Mouse (Mus musculus) liver, adult 2 months (tissue): ENCODE measurements around the gene Rd3l.

Experiments used
- CTCF ChIP-seq: fragments of 200-500 bp; IDR thresholded peaks from 2 replicates; pipeline ENCODE4 v1.5.1; 2011; ENCODE audit warnings: low read depth, low read length, control low read depth
- POLR2A ChIP-seq: fragments of 200-500 bp; IDR thresholded peaks from 2 replicates; pipeline ENCODE4 v1.6.1; 2011; ENCODE audit warnings: low read length, control low read depth; ENCODE audit not compliant: insufficient read depth; ENCODE audit errors: extremely low read depth

DNA sequence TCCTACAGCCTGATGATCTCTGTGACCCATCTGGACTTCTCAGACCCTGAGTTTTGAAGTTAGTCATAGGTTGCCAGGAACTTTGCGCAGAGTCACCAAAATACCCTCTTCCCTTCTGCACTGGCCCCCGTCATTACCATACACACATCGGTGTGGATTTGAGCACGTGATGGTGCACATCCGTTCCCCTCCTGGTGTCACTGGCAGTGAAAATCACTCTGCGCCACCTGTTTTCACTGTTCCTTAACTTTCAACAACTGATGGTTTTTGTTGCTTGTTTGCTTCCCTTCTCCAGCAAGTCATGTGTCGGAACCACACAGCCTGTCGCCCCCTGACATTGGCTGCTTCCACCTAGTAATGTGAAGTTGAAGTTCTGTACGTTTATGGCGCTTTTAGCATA lies 8.6 kb downstream of the Rd3l start:
- TF ChIP-seq CTCF, result no peak
- no peak for TF ChIP-seq POLR2A
